10 mouse cellular contexts compared by ENCODE assay signal in genomic region chr10:62404901-62405300, GRCm38 (mm10). TPM values are rescaled to one million over a fixed set of nuclear protein-coding genes. Genes with fewer than 3 reads are reported as not detected.
A peak's percentile ranks its signal among the peaks of the same experiment; 100 is the strongest.
DNase-seq lines count a peak whose midpoint lies in the region; ATAC-seq and TF ChIP-seq lines count a peak whose summit lies in the region.
"Had no signal": no experiment of that assay in that cellular context is flagged by ENCODE, and none has a peak within 500 bp of the region (broad histone marks: within the 10 kb centered on the region; RNA-seq: fewer than 3 reads in every experiment).

No protein-coding gene starts in this region.

- TF ChIP-seq CTCF in lung, postnatal 0 days (IDR thresholded peaks at IDR 0.05), result no peak
- TF ChIP-seq CTCF in cerebellum, adult 2 months (IDR thresholded peaks at IDR 0.05; ENCODE audit: borderline replicate concordance, insufficient read depth, low read depth, low read length), result no peak

- H3K4me3 ChIP-seq in kidney, embryonic 15.5 days (replicated peaks), result peak overlapping the region; percentile 7; the same call in 1 of the 2 replicates
- peak overlapping the region; percentile 21 for H3K4me3 ChIP-seq in embryonic facial prominence, embryonic 13.5 days
- no peak overlapping the region for H3K4me3 ChIP-seq in heart, embryonic 15.5 days
- H3K4me3 ChIP-seq in lung, postnatal 0 days (ENCODE audit: low read depth, low read length), result no peak overlapping the region
- peak overlapping the region; percentile 17 for H3K4me3 ChIP-seq in stomach, embryonic 16.5 days (replicated peaks; ENCODE audit: low read length)
- H3K4me3 ChIP-seq in cerebellum, adult 2 months (replicated peaks; ENCODE audit: insufficient read depth, low read depth, low read length), result no peak overlapping the region
- H3K4me3 ChIP-seq: erythroblast, embryonic 14.5 days had no signal

- 0 out of 2 replicates have a peak, but pooled peaks have one; percentile 36 for ATAC-seq in kidney, embryonic 15.5 days (replicated peaks; ENCODE audit: low FRiP score)
- no peak for ATAC-seq in embryonic facial prominence, embryonic 13.5 days (ENCODE audit: insufficient number of reproducible peaks, insufficient read depth, low FRiP score, low TSS enrichment, low read depth)
- ATAC-seq in heart, embryonic 15.5 days (replicated peaks; ENCODE audit: insufficient number of reproducible peaks, insufficient read depth, low FRiP score, low read depth), result no peak
- ATAC-seq in lung, postnatal 0 days, result peak; percentile 53
- ATAC-seq in stomach, embryonic 16.5 days (ENCODE audit: insufficient read depth, low FRiP score), result peak; percentile 67; the same call in 1 of the 2 replicates

- H3K4me1 ChIP-seq in kidney, embryonic 15.5 days, result peaks cover 6% of the 10 kb centered on the region; the same call in 1 of the 2 replicates
- H3K4me1 ChIP-seq in embryonic facial prominence, embryonic 13.5 days, result peaks cover 6% of the 10 kb centered on the region
- H3K4me1 ChIP-seq in heart, embryonic 15.5 days (replicated peaks), result no peaks in the 10 kb centered on the region
- H3K4me1 ChIP-seq in lung, postnatal 0 days (ENCODE audit: insufficient read depth, low read depth, low read length), result no peaks in the 10 kb centered on the region
- no peaks in the 10 kb centered on the region; the same call in 1 of the 2 replicates for H3K4me1 ChIP-seq in stomach, embryonic 16.5 days (ENCODE audit: control insufficient read depth, insufficient read depth, low read length)
- H3K4me1 ChIP-seq in cerebellum, adult 2 months (ENCODE audit: control insufficient read depth, insufficient read depth, low read length), result peaks cover 3% of the 10 kb centered on the region; the same call in 1 of the 2 replicates

- H3K9ac ChIP-seq in kidney, embryonic 15.5 days, result no peak overlapping the region
- 0 out of 2 replicates have a peak overlapping the region, but pooled peaks have one; percentile 40 for H3K9ac ChIP-seq in embryonic facial prominence, embryonic 13.5 days
- no peak overlapping the region for H3K9ac ChIP-seq in heart, embryonic 15.5 days
- H3K9ac ChIP-seq in lung, postnatal 0 days (replicated peaks; ENCODE audit: low read depth), result no peak overlapping the region
- H3K9ac ChIP-seq in stomach, embryonic 16.5 days (ENCODE audit: low read length), result peak overlapping the region; percentile 31; the same call in 1 of the 2 replicates

- H3K9me3 ChIP-seq in kidney, embryonic 15.5 days (replicated peaks), result no peaks in the 10 kb centered on the region
- H3K9me3 ChIP-seq in embryonic facial prominence, embryonic 13.5 days, result no peaks in the 10 kb centered on the region
- H3K9me3 ChIP-seq in heart, embryonic 15.5 days (replicated peaks), result no peaks in the 10 kb centered on the region
- H3K9me3 ChIP-seq in lung, postnatal 0 days (ENCODE audit: low read length), result no peaks in the 10 kb centered on the region
- no peaks in the 10 kb centered on the region for H3K9me3 ChIP-seq in stomach, embryonic 16.5 days (replicated peaks; ENCODE audit: control insufficient read depth, low read length)

- no peaks in the 10 kb centered on the region for H3K36me3 ChIP-seq in kidney, embryonic 15.5 days
- no peaks in the 10 kb centered on the region for H3K36me3 ChIP-seq in embryonic facial prominence, embryonic 13.5 days
- no peaks in the 10 kb centered on the region for H3K36me3 ChIP-seq in heart, embryonic 15.5 days
- no peaks in the 10 kb centered on the region for H3K36me3 ChIP-seq in lung, postnatal 0 days (ENCODE audit: insufficient read depth, low read length)
- H3K36me3 ChIP-seq in stomach, embryonic 16.5 days (ENCODE audit: control insufficient read depth, insufficient read depth, low read length), result no peaks in the 10 kb centered on the region

- WGBS in kidney, embryonic 15.5 days, result 33% methylated on average over 14 of the region's 14 CpGs
- WGBS in embryonic facial prominence, embryonic 13.5 days, result 37% methylated on average over 14 of the region's 14 CpGs
- WGBS in heart, embryonic 15.5 days, result 48% methylated on average over 14 of the region's 14 CpGs
- WGBS in lung, postnatal 0 days, result 42% methylated on average over 14 of the region's 14 CpGs
- WGBS in stomach, embryonic 16.5 days, result 43% methylated on average over 14 of the region's 14 CpGs
- 63% methylated on average over 14 of the region's 14 CpGs for WGBS in cerebellum, adult 2 months

- DNase-seq in kidney, adult 11 months, result no peak
- peak; percentile 45 for DNase-seq in lung, postnatal 0 days (ENCODE audit: low spot score)
- no peak for DNase-seq in cerebellum, adult 2 months
- no peak for DNase-seq in ovary, postnatal 36 days (ENCODE audit: low spot score)

- peaks cover 17% of the 10 kb centered on the region for H3K27me3 ChIP-seq in kidney, embryonic 15.5 days
- H3K27me3 ChIP-seq in embryonic facial prominence, embryonic 13.5 days, result peaks cover 21% of the 10 kb centered on the region
- H3K27me3 ChIP-seq in heart, embryonic 15.5 days, result peaks cover 25% of the 10 kb centered on the region
- no peaks in the 10 kb centered on the region for H3K27me3 ChIP-seq in lung, postnatal 0 days (replicated peaks; ENCODE audit: insufficient read depth, low read length)
- H3K27me3 ChIP-seq in stomach, embryonic 16.5 days (ENCODE audit: control insufficient read depth, insufficient read depth, low read length), result no peaks in the 10 kb centered on the region
- no peaks in the 10 kb centered on the region for H3K27me3 ChIP-seq in cerebellum, adult 2 months (ENCODE audit: control insufficient read depth, insufficient read depth, low read length)

- no peak overlapping the region for H3K27ac ChIP-seq in kidney, embryonic 15.5 days
- H3K27ac ChIP-seq in embryonic facial prominence, embryonic 13.5 days, result no peak overlapping the region
- no peak overlapping the region for H3K27ac ChIP-seq in heart, embryonic 15.5 days
- H3K27ac ChIP-seq in lung, postnatal 0 days (ENCODE audit: low read length), result no peak overlapping the region
- peak overlapping the region; percentile 16; the same call in 1 of the 2 replicates for H3K27ac ChIP-seq in stomach, embryonic 16.5 days (ENCODE audit: low read length)
- H3K27ac ChIP-seq in cerebellum, adult 2 months (ENCODE audit: insufficient read depth, low read length), result no peak overlapping the region

- H3K4me2 ChIP-seq in kidney, embryonic 15.5 days, result peak overlapping the region; percentile 49
- peak overlapping the region; percentile 48 for H3K4me2 ChIP-seq in embryonic facial prominence, embryonic 13.5 days
- peak overlapping the region; percentile 22 for H3K4me2 ChIP-seq in heart, embryonic 15.5 days
- H3K4me2 ChIP-seq in lung, postnatal 0 days (replicated peaks; ENCODE audit: low read depth, low read length), result no peak overlapping the region
- peak overlapping the region; percentile 45 for H3K4me2 ChIP-seq in stomach, embryonic 16.5 days (ENCODE audit: low read depth, low read length)

- no peak for TF ChIP-seq POLR2A in cerebellum, adult 2 months (IDR thresholded peaks at IDR 0.05; ENCODE audit: borderline replicate concordance, insufficient read depth, low read length)

- TF ChIP-seq EP300 in lung, postnatal 0 days (IDR thresholded peaks at IDR 0.05), result no peak

RNA-seq across cellular contexts. Expression of gene Hkdc1, which starts 17.4 kb away (rescaled TPM):
- polyA plus RNA-seq in kidney, embryonic 15.5 days (2015; fragmentation: Nextera tagmentation; extraction: Ambion mirVana), result 4.7 and 5.2 TPM in 2 replicates
- 0.46 and 1.0 TPM in 2 replicates for polyA plus RNA-seq in embryonic facial prominence, embryonic 13.5 days (2015; fragmentation: Nextera tagmentation; extraction: Ambion mirVana)
- polyA plus RNA-seq in heart, embryonic 15.5 days (2015; fragmentation: Nextera tagmentation; extraction: Ambion mirVana), result 0.13 and 0.30 TPM in 2 replicates
- polyA plus RNA-seq in lung, postnatal 0 days (2015; fragmentation: Nextera tagmentation; extraction: Ambion mirVana), result 6.2 and 8.1 TPM in 2 replicates
- polyA plus RNA-seq in stomach, embryonic 16.5 days (2015; fragmentation: Nextera tagmentation; extraction: Ambion mirVana), result 15.6 and 17.4 TPM in 2 replicates
- 1.7 and 2.6 TPM in 2 replicates for polyA plus RNA-seq in cerebellum, adult 2 months (2012; rRNA removed)

RNA-seq across cellular contexts. Expression of gene Hk1, which starts 25.2 kb away (rescaled TPM):
- 51.7 and 58.5 TPM in 2 replicates for polyA plus RNA-seq in kidney, embryonic 15.5 days (2015; fragmentation: Nextera tagmentation; extraction: Ambion mirVana)
- polyA plus RNA-seq in embryonic facial prominence, embryonic 13.5 days (2015; fragmentation: Nextera tagmentation; extraction: Ambion mirVana), result 32.9 and 38.9 TPM in 2 replicates
- 186 and 190 TPM in 2 replicates for polyA plus RNA-seq in heart, embryonic 15.5 days (2015; fragmentation: Nextera tagmentation; extraction: Ambion mirVana)
- 25.8 and 27.8 TPM in 2 replicates for polyA plus RNA-seq in lung, postnatal 0 days (2015; fragmentation: Nextera tagmentation; extraction: Ambion mirVana)
- 55.0 and 67.0 TPM in 2 replicates for polyA plus RNA-seq in stomach, embryonic 16.5 days (2015; fragmentation: Nextera tagmentation; extraction: Ambion mirVana)
- polyA plus RNA-seq in cerebellum, adult 2 months (2012; rRNA removed), result 206 and 213 TPM in 2 replicates

RNA-seq across cellular contexts. Expression of gene 4930507D05Rik, which starts 44.4 kb away (rescaled TPM):
- 0.71 and 0.72 TPM in 2 replicates for polyA plus RNA-seq in kidney, embryonic 15.5 days (2015; fragmentation: Nextera tagmentation; extraction: Ambion mirVana)
- polyA plus RNA-seq in embryonic facial prominence, embryonic 13.5 days (2015; fragmentation: Nextera tagmentation; extraction: Ambion mirVana), result 0.60 and 0.73 TPM in 2 replicates
- polyA plus RNA-seq in heart, embryonic 15.5 days (2015; fragmentation: Nextera tagmentation; extraction: Ambion mirVana), result 0.48 and 0.57 TPM in 2 replicates
- polyA plus RNA-seq in lung, postnatal 0 days (2015; fragmentation: Nextera tagmentation; extraction: Ambion mirVana), result 0.29 and 0.49 TPM in 2 replicates
- polyA plus RNA-seq in stomach, embryonic 16.5 days (2015; fragmentation: Nextera tagmentation; extraction: Ambion mirVana), result 0.27 TPM in 1 of 2 replicates, not detected in the other
- polyA plus RNA-seq in cerebellum, adult 2 months (2012; rRNA removed), result 0.49 and 0.70 TPM in 2 replicates
- polyA plus RNA-seq: erythroblast, embryonic 14.5 days; spleen, adult 2 months had no signal

RNA-seq across cellular contexts. Expression of gene Supv3l1, which starts 44.6 kb away (rescaled TPM):
- polyA plus RNA-seq in kidney, embryonic 15.5 days (2015; fragmentation: Nextera tagmentation; extraction: Ambion mirVana), result 28.1 and 29.9 TPM in 2 replicates
- 25.3 and 26.2 TPM in 2 replicates for polyA plus RNA-seq in embryonic facial prominence, embryonic 13.5 days (2015; fragmentation: Nextera tagmentation; extraction: Ambion mirVana)
- polyA plus RNA-seq in heart, embryonic 15.5 days (2015; fragmentation: Nextera tagmentation; extraction: Ambion mirVana), result 23.7 and 27.0 TPM in 2 replicates
- 9.6 and 9.8 TPM in 2 replicates for polyA plus RNA-seq in lung, postnatal 0 days (2015; fragmentation: Nextera tagmentation; extraction: Ambion mirVana)
- polyA plus RNA-seq in stomach, embryonic 16.5 days (2015; fragmentation: Nextera tagmentation; extraction: Ambion mirVana), result 23.9 and 26.1 TPM in 2 replicates
- polyA plus RNA-seq in cerebellum, adult 2 months (2012; rRNA removed), result 37.3 TPM in 2 replicates

Comparison
In these comparisons a context has a peak if more than half of its experiments do, and no peak if none do; other contexts are left out.
1. ATAC-seq: peak in kidney, embryonic 15.5 days (single experiment), lung, postnatal 0 days (single experiment) and stomach, embryonic 16.5 days (single experiment); none in embryonic facial prominence, embryonic 13.5 days (single experiment) and heart, embryonic 15.5 days (single experiment).
2. H3K4me3 ChIP-seq: peak in kidney, embryonic 15.5 days (single experiment), embryonic facial prominence, embryonic 13.5 days (single experiment) and stomach, embryonic 16.5 days (single experiment); none in heart, embryonic 15.5 days (single experiment), lung, postnatal 0 days (single experiment) and cerebellum, adult 2 months (single experiment).
3. H3K9ac ChIP-seq: peak in embryonic facial prominence, embryonic 13.5 days (single experiment) and stomach, embryonic 16.5 days (single experiment); none in kidney, embryonic 15.5 days (single experiment), heart, embryonic 15.5 days (single experiment) and lung, postnatal 0 days (single experiment).